Comparison of ENCODE assay signal across 1 mouse cellular context in the genomic region with DNA sequence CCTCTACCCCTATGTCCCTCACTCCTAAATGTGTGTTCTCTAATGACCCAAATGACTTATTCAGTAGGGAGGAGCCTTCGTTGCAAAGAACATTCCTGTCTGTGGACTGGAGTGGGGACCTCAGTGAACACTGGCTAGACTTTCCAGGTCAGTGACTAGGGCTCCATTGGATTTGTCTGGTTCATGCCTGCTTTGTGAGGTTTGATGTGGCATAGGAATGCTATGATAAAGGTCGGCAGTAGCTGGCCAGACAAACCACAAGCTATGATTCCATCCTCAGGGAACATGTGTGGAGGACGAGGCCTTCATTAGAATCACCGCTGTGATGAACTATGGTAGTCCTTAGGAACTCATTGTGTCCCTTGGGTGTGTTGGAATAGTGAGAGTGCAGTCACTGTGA.
TF ChIP-seq lines count a peak whose summit lies in the region.

No protein-coding gene starts in this region.

TF ChIP-seq in MEL, 35 proteins besides CTCF, POLR2A, EP300 and RAD21 (continued from another document):
- no peak for TF ChIP-seq MAZ (IDR thresholded peaks at IDR 0.05; ENCODE audit: low read depth, low read length)
- TF ChIP-seq ZNF384 (IDR thresholded peaks at IDR 0.05; ENCODE audit: low read depth, low read length) = no peak
- TF ChIP-seq GATA1 (IDR thresholded peaks at IDR 0.05; ENCODE audit: low read depth, low read length) = no peak
- no peak for TF ChIP-seq RCOR1 (IDR thresholded peaks at IDR 0.05; ENCODE audit: low read depth, low read length)
- TF ChIP-seq POLR2AphosphoS2 (IDR thresholded peaks at IDR 0.05; ENCODE audit: low read length) = no peak
